Mouse (Mus musculus): ENCODE results near the gene Tmem178b. TPM values are rescaled to one million over a fixed set of nuclear protein-coding genes. Genes with fewer than 3 reads are reported as not detected.

Tmem178b gene
- polyA plus RNA-seq (2012; fragmentation: generic; extraction: Trizol): 0.02 TPM

DNA sequence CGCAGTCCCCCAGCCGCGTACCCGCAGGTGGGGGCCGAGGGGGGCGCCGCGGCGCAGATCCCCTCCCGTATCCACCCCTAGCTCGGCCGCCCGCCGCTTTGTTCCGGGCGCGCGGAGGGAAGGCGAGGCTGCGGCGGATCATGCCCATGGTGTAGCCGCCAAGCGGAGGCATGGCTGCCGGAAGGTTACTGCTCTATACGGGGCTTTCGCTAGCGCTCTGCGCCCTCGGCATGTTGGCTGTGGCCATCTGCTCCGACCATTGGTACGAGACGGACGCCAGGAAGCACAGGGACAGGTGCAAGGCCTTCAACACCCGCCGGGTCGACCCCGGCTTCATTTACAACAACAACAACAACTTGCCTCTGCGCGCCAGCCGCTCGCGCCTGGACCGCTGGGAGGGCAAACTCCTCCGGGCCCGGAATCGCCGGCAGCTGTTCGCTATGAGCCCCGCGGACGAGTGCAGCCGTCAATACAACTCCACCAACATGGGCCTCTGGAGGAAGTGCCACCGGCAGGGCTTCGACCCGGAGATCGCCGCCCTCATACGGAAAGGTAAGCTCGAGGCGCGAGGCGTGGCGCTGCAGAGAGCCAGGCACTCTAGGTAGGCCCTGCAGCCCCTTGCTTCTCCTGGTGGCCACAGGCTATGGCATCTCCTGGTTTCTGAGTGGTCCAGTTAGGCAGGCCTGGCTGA is at the start of gene Tmem178b:
Gene Tmem178b (plus strand): TSS at position 371 of the 691 bp plus-strand sequence.
- H3ac ChIP-seq (ENCODE audit: control insufficient read depth, insufficient read length): no peak within 1 kb of the TSS

DNA sequence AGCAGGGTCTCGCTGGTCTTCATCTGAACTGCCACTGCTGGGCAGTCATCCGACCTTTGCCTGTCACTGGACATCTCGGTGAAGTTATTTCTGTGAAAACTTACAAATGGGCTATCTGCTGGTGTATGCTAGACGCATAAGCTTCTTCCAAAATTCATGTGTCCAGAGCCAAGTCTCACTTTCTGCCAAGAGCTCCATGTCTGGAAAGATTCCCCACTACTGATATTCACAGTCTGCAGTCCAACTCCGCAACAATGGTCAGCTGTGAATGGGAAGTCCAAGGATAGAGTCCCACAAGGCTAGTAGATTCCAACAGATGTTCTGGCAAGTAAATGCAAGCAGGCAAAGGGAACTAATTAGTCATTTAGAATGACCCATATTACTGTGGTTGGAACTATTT is 44.3 kb upstream of the Tmem178b start:
- TF ChIP-seq MYOG (IDR thresholded peaks at IDR 0.05; ENCODE audit: control insufficient read depth in 1 of 3, insufficient read depth in 1 of 3, insufficient read length in 2 of 3, low read depth in 2 of 3): no peak
- TF ChIP-seq MAX (IDR thresholded peaks at IDR 0.05; ENCODE audit: low read depth): no peak
- no peak for TF ChIP-seq USF1 (IDR thresholded peaks at IDR 0.05; ENCODE audit: low read depth)
- TF ChIP-seq TCF12 (IDR thresholded peaks at IDR 0.05; ENCODE audit: insufficient read depth, poor library complexity, severe bottlenecking): no peak
- TF ChIP-seq CEBPB (IDR thresholded peaks at IDR 0.05; ENCODE audit: insufficient read depth, poor library complexity, severe bottlenecking): no peak
- no peak for TF ChIP-seq SRF (IDR thresholded peaks at IDR 0.05; ENCODE audit: control insufficient read depth, insufficient read length, low read depth)
- no peak for TF ChIP-seq E2F4 (IDR thresholded peaks at IDR 0.05; ENCODE audit: insufficient read depth)
- TF ChIP-seq TCF3 (IDR thresholded peaks at IDR 0.05; ENCODE audit: insufficient read length, low read depth): no peak
- no peak for TF ChIP-seq POLR2AphosphoS2 (IDR thresholded peaks at IDR 0.05; ENCODE audit: insufficient read length, low read depth)
- no peaks in the 10 kb centered on the region for H3K36me3 ChIP-seq (ENCODE audit: control insufficient read depth, insufficient read depth)

More for the DNA sequence above, at the start of gene Tmem178b:
- no peaks in the 10 kb centered on the region for H3K36me3 ChIP-seq (ENCODE audit: control insufficient read depth, insufficient read depth)
- H3K27me3 ChIP-seq (ENCODE audit: control insufficient read depth, insufficient read depth, insufficient read length): peaks cover 24% of the 10 kb centered on the region
- TF ChIP-seq POLR2A (IDR thresholded peaks at IDR 0.05; ENCODE audit: insufficient read length, low read depth) (no peak), TCF12 (IDR thresholded peaks at IDR 0.05; ENCODE audit: insufficient read depth, poor library complexity, severe bottlenecking) (no peak), MYOD1 (IDR thresholded peaks at IDR 0.05; ENCODE audit: control insufficient read depth in 1 of 3, insufficient read length in 2 of 3, low read depth in 2 of 3) (no peak), USF1 (IDR thresholded peaks at IDR 0.05; ENCODE audit: low read depth) (no peak), MYOG (IDR thresholded peaks at IDR 0.05; ENCODE audit: control insufficient read depth in 1 of 3, insufficient read depth in 1 of 3, insufficient read length in 2 of 3, low read depth in 2 of 3) (no peak), POLR2AphosphoS2 (IDR thresholded peaks at IDR 0.05; ENCODE audit: insufficient read length, low read depth) (no peak), MAX (IDR thresholded peaks at IDR 0.05; ENCODE audit: low read depth) (no peak), E2F4 (IDR thresholded peaks at IDR 0.05; ENCODE audit: insufficient read depth) (no peak), CEBPB (IDR thresholded peaks at IDR 0.05; ENCODE audit: insufficient read depth, poor library complexity, severe bottlenecking) (no peak), REST (IDR thresholded peaks at IDR 0.05; ENCODE audit: insufficient read depth, insufficient read length) (no peak), TCF3 (IDR thresholded peaks at IDR 0.05; ENCODE audit: insufficient read length, low read depth) (no peak), SRF (IDR thresholded peaks at IDR 0.05; ENCODE audit: control insufficient read depth, insufficient read length, low read depth) (no peak)
- no peak within 1 kb of the TSS for H3K4me3 ChIP-seq
- no peak within 1 kb of the TSS for H3K4me2 ChIP-seq (ENCODE audit: low read depth)
- H3K79me2 ChIP-seq (ENCODE audit: control insufficient read depth, insufficient read depth): no peaks in the 10 kb centered on the region

DNA sequence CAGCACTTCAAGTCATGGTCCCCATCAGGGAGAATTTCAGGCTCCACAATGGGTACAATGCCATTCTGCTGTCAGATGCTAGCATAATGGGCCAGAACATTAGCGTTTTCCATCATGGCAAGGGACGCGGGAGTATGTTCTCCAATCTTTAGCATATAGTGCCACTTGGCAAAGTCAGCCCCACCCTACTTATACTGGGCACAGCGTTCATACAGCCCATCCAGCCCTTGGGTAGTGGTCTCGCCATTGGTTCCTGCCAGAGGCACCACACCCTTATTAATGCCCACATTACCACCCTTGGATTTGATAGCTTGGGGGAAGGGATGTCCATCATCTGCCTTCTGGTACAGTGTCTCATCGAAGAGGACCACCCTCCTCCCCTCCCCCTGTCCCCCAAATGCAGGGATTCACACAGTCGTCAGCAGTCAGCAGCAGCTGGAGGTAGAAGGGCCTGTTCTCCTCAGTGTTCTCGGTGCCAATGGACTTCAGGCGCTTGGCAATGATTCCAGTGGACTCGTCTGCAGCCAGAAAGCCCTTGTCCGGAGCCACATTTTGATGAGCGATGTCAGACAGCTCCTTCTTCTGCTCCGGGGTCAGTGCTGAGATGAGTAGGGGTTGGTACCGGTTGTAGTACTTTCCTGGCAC is 29.3 kb upstream of the Tmem178b start:
- Histone ChIP-seq H3K36me3 (ENCODE audit: control insufficient read depth, insufficient read depth) (no peaks in the 10 kb centered on the region), H3K4me2 (ENCODE audit: low read depth) (no peak overlapping the region), H3K4me3 (no peak overlapping the region), H3ac (ENCODE audit: control insufficient read depth, insufficient read length) (no peak overlapping the region), H3K27me3 (ENCODE audit: control insufficient read depth, insufficient read depth, insufficient read length) (no peaks in the 10 kb centered on the region), H3K79me2 (ENCODE audit: control insufficient read depth, insufficient read depth) (no peaks in the 10 kb centered on the region)
- TF ChIP-seq MAX (IDR thresholded peaks at IDR 0.05; ENCODE audit: low read depth) (no peak), E2F4 (IDR thresholded peaks at IDR 0.05; ENCODE audit: insufficient read depth) (no peak), TCF3 (IDR thresholded peaks at IDR 0.05; ENCODE audit: insufficient read length, low read depth) (no peak), MYOG (IDR thresholded peaks at IDR 0.05; ENCODE audit: control insufficient read depth in 1 of 3, insufficient read depth in 1 of 3, insufficient read length in 2 of 3, low read depth in 2 of 3) (no peak), SRF (IDR thresholded peaks at IDR 0.05; ENCODE audit: control insufficient read depth, insufficient read length, low read depth) (no peak), TCF12 (IDR thresholded peaks at IDR 0.05; ENCODE audit: insufficient read depth, poor library complexity, severe bottlenecking) (no peak), POLR2AphosphoS2 (IDR thresholded peaks at IDR 0.05; ENCODE audit: insufficient read length, low read depth) (no peak)

More for the DNA sequence above, 44.3 kb upstream of the Tmem178b start:
- Histone ChIP-seq H3ac (ENCODE audit: control insufficient read depth, insufficient read length) (no peak overlapping the region), H3K4me3 (no peak overlapping the region), H3K4me2 (ENCODE audit: low read depth) (no peak overlapping the region), H3K27me3 (ENCODE audit: control insufficient read depth, insufficient read depth, insufficient read length) (no peaks in the 10 kb centered on the region), H3K79me2 (ENCODE audit: control insufficient read depth, insufficient read depth) (no peaks in the 10 kb centered on the region)

GRCm38 (mm10) chr6:39847538-39847937 is 25.5 kb upstream of the Tmem178b start:
- Histone ChIP-seq H3K4me3 (no peak overlapping the region), H3K27me3 (ENCODE audit: control insufficient read depth, insufficient read depth, insufficient read length) (peaks cover 7% of the 10 kb centered on the region), H3K79me2 (ENCODE audit: control insufficient read depth, insufficient read depth) (no peaks in the 10 kb centered on the region), H3K36me3 (ENCODE audit: control insufficient read depth, insufficient read depth) (no peaks in the 10 kb centered on the region), H3K4me2 (ENCODE audit: low read depth) (no peak overlapping the region), H3ac (ENCODE audit: control insufficient read depth, insufficient read length) (no peak overlapping the region)
- TF ChIP-seq USF1 (IDR thresholded peaks at IDR 0.05; ENCODE audit: low read depth): no peak
- TF ChIP-seq E2F4 (IDR thresholded peaks at IDR 0.05; ENCODE audit: insufficient read depth): no peak
- no peak for TF ChIP-seq MYOG (IDR thresholded peaks at IDR 0.05; ENCODE audit: control insufficient read depth in 1 of 3, insufficient read depth in 1 of 3, insufficient read length in 2 of 3, low read depth in 2 of 3)
- no peak for TF ChIP-seq TCF3 (IDR thresholded peaks at IDR 0.05; ENCODE audit: insufficient read length, low read depth)
- TF ChIP-seq POLR2A (IDR thresholded peaks at IDR 0.05; ENCODE audit: insufficient read length, low read depth): no peak

- Histone ChIP-seq H3K4me3 (no peak overlapping the region), H3K27me3 (ENCODE audit: control insufficient read depth, insufficient read depth, insufficient read length) (peaks cover 7% of the 10 kb centered on the region), H3ac (ENCODE audit: control insufficient read depth, insufficient read length) (no peak overlapping the region), H3K79me2 (ENCODE audit: control insufficient read depth, insufficient read depth) (no peaks in the 10 kb centered on the region), H3K4me2 (ENCODE audit: low read depth) (no peak overlapping the region), H3K36me3 (ENCODE audit: control insufficient read depth, insufficient read depth) (no peaks in the 10 kb centered on the region)
- TF ChIP-seq POLR2AphosphoS2 (IDR thresholded peaks at IDR 0.05; ENCODE audit: insufficient read length, low read depth) (no peak), REST (IDR thresholded peaks at IDR 0.05; ENCODE audit: insufficient read depth, insufficient read length) (peak; percentile 57)
These were observed 24.3 kb upstream of the Tmem178b start for GRCm38 (mm10) chr6:39848766-39849165.

Measured in myocyte (in vitro differentiated cells).